Mouse (Mus musculus): ENCODE measurements at regions not wholly inside any gene's neighbourhood (a gene's known extent, or its start where the extent isn't known, plus 50 kb on each side); places are given as distances from the start of the nearest gene placed in this dataset.

GRCm38 (mm10) chr16:49573171-49573517 lies 125.9 kb upstream of the Ift57 start:
- no peak for DNase-seq (ENCODE audit: low spot score in 2 of 2)

GRCm38 (mm10) chr16:49578976-49579375 lies 120.1 kb upstream of the Ift57 start:
- no peak for DNase-seq (ENCODE audit: low spot score in 2 of 2)

- DNase-seq (ENCODE audit: low spot score in 2 of 2) = no peak
These were observed 118.3 kb upstream of the Ift57 start for GRCm38 (mm10) chr16:49580708-49581107.

GRCm38 (mm10) chr16:49606500-49606899 lies 92.5 kb upstream of the Ift57 start:
- DNase-seq (ENCODE audit: low spot score in 2 of 2) = no peak

- no peak for DNase-seq (ENCODE audit: low spot score in 2 of 2)
These were observed 84.2 kb upstream of the Ift57 start for GRCm38 (mm10) chr16:49614801-49615200.

DNA sequence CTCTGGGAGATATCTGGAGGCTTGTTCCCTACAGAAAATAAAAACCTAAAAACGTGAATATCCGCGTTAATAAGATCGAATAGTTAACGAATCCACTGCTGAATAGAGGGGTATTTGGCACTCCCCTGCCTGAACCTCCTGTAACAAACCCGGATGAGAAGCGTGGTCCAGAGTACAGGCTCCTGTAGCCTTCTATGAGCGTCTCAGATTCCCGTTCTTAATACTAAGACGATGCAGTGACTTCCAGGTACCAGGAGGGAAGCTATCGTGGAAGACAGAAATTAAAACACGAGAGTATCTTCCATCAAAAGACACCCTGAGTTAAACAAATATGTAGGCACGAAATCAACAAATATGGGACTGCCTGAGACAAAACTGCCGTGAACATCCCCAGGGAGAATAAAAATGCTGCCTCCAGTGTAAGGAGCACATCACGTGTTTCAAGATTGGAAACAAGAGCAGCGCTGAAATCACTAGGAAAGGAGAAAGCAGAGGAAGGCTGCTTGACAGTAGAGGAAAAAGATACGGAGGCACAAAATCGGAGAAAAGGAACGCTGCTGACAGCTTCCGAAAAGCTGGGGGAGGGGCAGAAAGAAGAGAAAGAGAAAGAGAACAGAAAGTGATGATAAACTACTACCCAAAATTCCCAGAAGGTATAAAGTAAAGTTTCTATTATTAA lies 83.6 kb upstream of the Ift57 start:
- no peak for DNase-seq (ENCODE audit: low spot score in 2 of 2)

- DNase-seq (ENCODE audit: low spot score in 2 of 2) = no peak
These were observed 82.7 kb upstream of the Ift57 start for GRCm38 (mm10) chr16:49616263-49616872.

DNA sequence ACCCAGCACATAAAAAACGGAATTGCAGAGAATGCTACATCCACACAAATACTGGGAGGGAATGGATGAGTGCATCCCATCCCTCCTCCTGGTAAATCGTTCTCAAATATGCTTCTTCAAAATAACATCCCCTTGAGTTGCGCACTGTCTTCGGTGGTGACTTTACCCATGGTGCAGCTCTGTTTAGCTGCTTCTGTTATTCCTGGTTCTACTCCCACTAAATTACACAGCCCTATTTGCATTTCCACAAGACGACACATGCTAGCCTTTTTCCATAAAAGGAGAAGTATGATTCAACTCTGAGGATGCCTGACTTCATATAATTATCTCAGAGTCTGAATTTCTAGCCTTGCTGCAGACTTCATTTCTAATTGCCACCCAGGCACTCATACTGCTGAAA lies 65.5 kb upstream of the Ift57 start:
- DNase-seq (ENCODE audit: low spot score in 2 of 2) = peak in 1 of 2 experiments; percentile 31

DNA sequence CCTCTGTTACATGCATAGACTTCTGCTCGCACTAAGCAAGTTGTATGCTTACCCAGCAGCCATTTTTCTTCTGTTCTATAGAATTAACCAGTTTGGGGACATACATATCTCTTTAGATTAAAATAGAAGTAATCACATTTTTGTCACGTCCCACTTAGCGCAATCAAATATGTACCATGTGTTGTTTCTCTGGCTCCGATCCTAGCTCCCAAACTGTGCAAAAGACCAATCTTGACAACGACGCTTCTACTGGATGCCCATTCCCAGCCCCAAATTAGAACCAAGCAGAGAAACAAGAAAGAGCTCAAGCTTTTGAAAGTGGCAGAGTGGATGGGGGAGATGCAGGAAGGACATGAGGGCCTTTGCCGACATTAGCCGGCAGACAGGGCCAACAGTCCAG lies 63.5 kb upstream of the Ift57 start:
- DNase-seq (ENCODE audit: low spot score in 2 of 2) = no peak

- DNase-seq (ENCODE audit: low spot score in 2 of 2) = no peak
These were observed 62.6 kb upstream of the Ift57 start for GRCm38 (mm10) chr16:49636467-49636866.

GRCm38 (mm10) chr16:49642696-49643095 lies 56.3 kb upstream of the Ift57 start:
- no peak for DNase-seq (ENCODE audit: low spot score in 2 of 2)

DNA sequence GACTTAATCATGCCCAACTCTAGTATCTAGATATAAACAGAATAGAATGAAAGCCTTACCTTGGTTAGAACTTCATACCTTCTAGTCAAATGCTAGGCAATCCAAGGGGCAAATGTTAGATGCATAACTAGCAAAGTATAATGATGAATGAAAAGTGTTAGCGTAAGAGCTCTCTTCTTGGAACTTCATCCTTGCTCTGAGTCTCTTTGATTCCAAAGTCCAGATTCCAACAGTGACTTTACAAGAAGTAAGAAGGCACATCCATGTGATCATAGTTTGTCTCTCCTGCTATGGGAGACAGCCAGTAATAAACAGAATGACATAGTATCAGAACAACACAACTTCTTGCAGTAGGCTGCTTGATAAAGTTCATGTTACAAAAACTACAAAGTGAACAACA lies 54.6 kb upstream of the Ift57 start:
- DNase-seq (ENCODE audit: low spot score in 2 of 2) = no peak

DNA sequence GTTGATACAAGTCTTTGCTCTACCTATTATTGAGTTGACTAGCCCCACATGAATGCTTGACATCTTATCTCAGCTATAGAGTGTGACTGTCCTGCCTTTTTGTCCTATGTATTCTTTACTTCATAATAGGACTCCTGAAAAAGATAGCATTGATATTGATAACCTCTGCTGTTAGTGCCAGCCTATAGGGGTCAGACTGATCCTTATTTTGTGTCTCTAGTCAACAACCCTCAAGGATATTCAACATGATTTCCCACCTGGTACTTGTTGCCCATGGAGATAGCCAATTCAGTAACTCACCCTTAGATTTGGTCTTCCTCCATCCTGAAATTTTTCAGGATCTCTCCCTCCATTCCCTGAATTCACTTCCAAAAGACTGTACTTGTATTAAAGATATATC lies 52.6 kb upstream of the Ift57 start:
- no peak for DNase-seq (ENCODE audit: low spot score in 2 of 2)

Measured in right cerebral cortex, postnatal 36 days (tissue).